ENCODE assay signal across 13 mouse cellular contexts in genomic region chr13:57582314-57582976, GRCm38 (mm10).
"Had no signal": no experiment of that assay in that cellular context is flagged by ENCODE, and none has a peak within 500 bp of the region (broad histone marks: within the 10 kb centered on the region; RNA-seq: fewer than 3 reads in every experiment).

No protein-coding gene starts in this region.

- H3K27me3 ChIP-seq: limb, embryonic 13.5 days had no signal

- H3K4me3 ChIP-seq: layer of hippocampus, adult 2 months; limb, embryonic 13.5 days had no signal

- DNase-seq: kidney, adult 18-20 months; kidney, postnatal 10 days; kidney, postnatal 4 days; left cerebral cortex, postnatal 4 days; lung, adult 18-20 months; retina, postnatal 1 day; right cerebral cortex, postnatal 4 days; spleen, adult 18-20 months; thymus, adult 2 months; thymus, postnatal 25 days had no signal

- H3K4me2 ChIP-seq: limb, embryonic 13.5 days had no signal

- H3K9me3 ChIP-seq: limb, embryonic 13.5 days had no signal

- H3K36me3 ChIP-seq: limb, embryonic 13.5 days had no signal

- H3K9ac ChIP-seq: limb, embryonic 13.5 days; liver, embryonic 14.5 days had no signal

- H3K27ac ChIP-seq: layer of hippocampus, adult 2 months; limb, embryonic 13.5 days; liver, embryonic 14.5 days had no signal
